Mouse (Mus musculus): ENCODE measurements at regions not wholly inside any gene's neighbourhood (a gene's known extent, or its start where the extent isn't known, plus 50 kb on each side); places are given as distances from the start of the nearest gene placed in this dataset.
A peak's percentile ranks its signal among the peaks of the same experiment; 100 is the strongest.

DNA sequence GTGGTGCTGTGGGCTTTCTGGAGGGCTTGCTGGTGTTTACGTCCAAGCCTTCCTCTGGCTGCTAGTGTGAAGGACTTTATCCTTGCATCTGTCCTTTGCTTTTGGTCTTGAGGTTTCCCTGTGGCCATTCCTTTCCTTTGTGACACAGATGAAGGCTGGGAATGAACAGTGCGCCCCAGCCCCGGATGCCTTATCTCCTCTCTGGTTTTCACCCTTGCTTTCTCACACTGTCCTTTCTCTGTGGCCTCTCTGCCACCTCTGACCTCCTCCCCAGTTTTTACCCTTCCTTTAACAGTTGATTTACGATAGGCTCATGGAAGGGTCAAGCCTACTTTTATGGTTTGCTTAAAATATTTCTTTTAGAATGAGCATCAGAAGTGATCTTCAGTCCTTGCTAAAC lies 53.2 kb downstream of the Gas1 start:
- DNase-seq = no peak

DNA sequence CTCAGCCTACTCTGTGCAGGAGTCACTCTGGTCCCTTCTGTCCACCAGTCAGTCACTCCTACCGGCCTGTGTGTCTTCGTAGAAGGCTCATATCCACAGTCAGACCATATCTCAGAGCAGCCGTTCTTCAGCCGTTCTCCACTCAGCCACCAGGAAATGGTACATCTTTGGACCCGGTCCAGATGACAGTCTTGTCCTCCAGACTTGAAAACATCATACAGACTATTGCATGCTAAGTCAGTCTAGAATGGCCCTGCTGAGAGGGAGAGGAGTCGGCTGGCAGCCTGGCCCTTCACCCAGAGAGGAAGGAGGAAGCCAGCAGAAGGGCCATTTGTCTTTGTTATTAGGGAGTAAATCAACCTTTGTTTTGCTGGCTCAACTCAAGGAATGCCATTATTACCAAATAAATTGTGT lies 54.0 kb downstream of the Gas1 start:
- peak; percentile 36 for DNase-seq

DNA sequence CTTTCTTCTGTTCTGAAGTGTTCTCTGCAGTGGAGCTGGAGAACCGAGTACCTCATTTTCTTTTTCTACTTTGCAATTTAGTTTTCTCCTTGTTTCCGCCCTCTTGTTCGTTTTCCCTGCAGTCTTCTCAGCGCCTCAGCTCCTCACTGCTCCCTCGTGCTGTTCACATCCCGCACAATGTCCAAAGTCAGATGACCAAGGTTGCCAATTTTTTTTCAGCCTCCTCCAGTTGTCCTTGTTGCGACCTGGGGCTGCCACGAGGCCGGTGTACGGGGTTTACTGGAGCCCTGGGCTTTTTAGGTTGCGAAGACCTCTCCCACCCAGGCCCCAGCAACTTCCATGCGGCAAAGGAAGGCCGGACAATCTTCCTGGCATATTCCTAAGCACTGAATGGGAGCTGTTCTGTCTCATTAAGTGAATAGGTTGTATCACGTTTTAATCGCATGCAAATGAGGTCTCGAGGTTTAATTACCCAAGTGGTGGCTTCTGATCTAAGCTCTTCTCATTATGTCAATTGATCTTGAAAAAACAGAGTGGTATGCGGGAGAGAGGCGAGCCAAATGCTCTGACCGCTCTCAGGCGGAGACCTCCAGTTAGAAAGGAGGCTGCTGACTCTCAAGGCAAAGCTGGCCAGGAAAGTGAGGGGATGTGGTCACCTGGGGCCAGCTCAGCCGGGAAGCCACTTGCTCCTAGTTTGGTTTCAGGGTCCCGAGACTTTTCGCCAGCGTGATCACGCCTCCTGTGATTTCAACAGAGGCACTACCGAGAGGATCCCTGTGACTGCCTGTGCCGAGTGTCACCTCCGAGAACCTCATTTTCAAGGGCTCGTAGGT lies 54.6 kb downstream of the Gas1 start:
- no peak for DNase-seq

DNA sequence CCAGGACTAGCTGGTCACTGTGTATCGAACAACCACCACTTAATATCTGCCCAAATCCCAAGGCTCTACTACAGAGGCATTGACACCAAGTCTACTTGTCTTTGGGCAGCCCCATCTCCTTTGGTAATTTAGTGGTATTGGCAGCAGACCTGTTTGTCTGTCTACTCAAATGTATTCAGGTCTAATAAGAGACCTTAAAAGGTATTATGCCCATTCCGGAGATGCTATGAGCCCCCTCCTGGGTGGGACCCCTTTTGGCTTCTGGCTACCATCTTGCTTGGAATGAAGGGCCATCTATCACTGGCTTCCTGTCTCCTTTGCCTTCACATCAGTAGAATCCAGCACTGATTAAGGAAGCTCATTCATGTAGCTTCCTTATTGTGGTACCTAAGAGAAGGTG lies 65.7 kb downstream of the Gas1 start:
- no peak for DNase-seq

DNA sequence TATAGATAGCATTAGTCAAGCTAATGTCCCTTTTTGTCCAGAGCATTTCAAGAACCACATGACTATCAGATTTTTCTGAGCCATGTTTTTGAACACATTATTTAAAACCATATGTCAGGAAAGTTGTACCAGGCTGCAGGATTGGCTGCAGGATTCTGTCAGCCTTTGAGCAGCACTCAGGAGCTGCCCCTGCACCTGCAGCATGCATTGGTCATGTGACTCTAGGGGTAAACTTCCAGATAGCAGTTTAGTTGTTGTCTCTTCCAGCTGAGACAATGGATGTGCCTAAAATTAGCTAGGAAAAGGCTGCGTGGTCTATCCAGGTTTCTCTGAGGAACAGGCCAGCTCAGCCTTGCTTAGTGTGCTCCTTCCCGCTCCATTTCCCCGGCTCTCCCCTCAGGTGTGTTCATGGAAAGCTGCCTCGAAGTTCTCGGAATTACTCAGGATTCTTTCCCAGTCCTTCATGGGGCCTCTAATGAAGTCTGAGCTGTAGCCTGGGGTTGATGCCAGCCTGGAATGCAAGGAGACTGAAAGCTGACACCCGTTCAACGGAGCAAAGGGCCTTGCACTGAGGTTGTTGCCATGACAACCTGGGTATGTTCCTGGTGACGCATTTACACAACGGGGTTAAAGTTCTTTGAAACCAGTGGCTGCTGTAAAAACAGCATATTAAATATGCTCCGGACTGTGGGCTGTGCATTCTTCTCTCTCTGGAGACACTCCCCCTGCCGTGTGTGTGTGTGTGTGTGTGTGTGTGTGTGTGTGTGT lies 66.9 kb downstream of the Gas1 start:
- peak; percentile 91 for DNase-seq

DNA sequence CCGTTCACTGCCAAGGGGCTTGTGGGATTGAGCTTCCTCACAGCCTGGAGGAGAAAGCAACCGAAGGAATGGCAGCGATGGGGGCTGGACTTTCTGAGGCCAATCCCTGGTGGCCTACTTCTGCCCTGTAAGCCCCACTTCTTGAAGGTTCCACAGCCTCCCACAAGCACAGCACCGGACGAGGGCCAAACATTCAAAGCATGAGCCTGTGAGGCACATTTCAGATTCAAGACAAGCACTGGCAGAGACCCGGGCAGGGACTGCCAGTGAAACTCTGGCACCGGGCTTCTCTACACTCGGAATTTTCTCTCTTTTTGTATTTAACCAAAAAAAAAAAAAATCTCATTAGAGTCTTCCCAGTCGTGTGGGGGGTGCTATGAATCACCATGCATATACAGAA lies 71.9 kb downstream of the Gas1 start:
- no peak for DNase-seq

DNA sequence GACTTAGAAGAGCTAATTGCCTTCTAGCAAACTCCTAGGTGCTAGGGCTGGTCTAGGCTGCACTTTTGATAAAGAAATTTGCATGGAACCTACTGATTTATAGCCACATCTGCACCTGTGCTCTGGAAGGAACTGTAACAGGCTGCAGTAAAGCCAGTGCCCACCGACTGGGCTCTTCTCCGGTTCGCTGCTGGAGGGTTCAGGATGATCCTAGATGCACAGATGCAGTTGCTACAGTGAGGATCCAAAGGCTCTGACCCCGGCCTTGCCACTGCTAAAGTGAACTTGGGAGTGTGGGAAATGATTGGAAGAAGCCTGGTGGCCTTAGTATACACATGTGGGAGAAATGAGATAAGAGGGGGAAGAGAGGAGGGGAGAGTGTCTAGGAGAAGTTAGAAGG lies 75.5 kb downstream of the Gas1 start:
- no peak for DNase-seq

DNA sequence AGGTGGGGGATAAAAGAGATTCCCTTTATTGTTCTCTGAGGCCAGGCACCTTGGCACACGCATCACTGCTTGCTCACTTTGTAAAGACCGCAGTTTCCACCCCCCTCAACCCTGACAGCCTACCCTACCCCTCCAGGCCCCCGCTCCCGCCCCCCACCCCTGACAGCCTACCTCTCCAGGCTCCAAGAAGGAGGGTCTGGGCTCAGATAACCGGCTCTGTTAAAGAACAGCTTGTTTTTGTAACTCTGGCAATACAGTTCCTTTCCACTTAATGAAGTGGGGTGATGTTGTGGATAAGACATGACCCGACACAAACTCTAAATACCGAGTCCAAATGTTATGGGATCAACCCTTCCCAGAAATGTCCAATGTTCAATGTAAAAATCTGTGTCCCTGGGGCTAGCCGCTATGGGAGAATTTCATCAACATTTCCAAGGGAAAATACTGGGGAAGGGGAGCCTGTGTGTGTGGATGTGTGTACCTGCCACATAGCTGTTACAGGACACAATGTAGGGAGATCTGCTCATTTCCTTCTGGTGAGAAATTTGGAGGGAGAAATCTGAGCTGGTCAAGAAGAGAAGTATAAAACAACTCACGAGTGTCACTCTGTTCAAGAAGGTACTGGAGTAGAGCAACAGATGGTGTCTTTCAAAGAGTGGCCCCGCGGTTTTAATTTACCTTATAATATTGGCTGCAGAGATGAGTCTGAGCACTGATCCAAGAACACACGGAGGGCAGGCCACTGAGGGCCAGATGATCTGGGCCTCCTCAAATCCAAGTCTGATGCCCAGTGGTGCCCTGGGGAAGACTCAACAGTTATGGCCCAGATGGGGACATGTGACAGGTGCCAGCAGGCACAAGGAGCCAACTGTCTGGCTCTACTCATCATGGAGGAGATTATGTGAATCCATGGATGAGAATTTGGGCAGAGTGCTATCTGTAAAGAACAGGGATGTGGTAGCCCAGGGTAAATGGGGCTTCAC lies 76.7 kb downstream of the Gas1 start:
- DNase-seq = no peak

DNA sequence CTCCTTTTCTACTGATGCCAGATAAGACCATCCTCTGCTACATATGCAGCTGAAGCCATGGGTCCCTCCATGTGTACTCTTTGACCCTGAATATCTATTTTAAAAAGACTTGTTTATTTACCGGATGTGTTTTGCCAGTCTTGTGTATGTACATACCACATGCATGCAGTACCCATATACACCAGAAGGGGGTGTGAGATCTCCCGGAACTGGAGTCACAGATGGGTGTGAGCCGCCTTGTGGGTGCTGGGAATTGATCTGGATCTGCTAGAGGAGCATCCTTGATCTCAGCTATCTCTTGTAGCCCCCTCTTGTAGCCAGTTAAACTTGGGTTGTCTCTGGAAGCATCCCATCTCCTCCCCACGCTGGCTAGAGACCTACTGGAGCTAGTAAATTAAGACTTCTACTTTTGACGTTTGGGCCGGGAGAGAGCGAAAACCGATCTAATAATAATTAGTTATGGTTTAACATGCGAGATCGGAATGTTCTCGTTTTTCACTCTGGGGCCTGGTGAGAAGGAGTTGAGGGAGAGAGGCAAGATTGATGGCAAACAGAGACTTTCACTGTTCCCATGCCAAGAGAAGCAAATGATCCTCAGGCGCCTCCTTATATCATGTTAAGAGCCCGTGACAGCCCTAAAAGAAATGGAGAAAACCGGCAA lies 77.6 kb downstream of the Gas1 start:
- DNase-seq = no peak

DNA sequence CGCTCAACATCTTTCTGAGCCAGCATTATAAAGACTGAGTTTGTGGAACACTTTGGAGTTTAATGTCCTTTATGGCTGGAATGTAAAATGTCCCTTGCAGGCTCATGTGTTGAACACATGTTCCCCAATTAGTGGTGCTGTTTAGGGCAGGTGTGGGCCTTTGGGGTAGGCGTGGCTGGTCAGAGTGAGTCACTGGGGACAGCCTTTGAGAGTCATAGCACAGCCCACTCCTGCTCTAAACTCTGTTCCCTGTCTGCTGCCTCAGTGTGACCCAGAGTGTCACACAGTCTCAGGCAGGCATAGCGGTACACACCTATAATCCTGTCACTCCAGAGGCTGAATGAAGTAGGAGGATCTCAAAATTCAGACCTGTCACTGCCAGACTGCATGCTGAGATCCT lies 78.8 kb downstream of the Gas1 start:
- no peak for DNase-seq

DNA sequence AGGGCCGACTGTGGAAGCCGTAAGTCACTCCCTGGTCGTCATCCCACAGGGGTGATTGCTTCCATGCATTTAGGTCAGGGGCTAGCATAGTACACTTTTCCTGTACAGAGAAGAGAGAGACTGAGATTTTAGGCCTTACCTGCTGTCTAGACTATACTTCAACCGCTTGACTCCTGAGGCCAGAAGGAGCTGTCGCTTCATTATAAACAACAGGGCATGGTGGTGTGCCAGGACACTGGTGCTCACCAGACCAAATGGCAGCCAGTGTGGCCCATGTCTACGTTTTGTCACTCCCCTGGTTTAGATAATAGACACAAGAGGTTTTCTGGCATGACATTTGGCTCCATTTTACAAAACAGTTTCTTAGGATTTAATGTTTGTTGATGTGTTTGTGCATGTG lies 79.4 kb downstream of the Gas1 start:
- no peak for DNase-seq

DNA sequence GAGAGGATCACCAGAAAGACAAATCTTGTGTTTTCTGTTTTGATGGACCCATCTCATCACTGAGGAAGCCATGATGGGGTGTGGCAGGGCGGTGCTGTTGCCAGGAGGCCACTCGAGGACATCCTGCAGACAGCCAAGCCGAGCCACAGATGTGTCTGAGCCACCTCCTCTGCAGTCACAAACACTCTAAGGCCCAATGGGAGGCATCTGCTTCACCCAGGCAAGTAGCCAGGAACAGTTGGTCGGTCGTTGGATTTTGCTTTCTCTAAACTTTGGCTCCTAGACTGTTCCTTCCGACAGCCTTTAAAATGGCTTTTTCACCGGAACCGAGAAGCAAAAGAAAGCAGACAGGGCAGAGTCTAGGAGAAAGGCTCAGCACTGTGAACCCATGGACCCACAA lies 90.5 kb downstream of the Gas1 start:
- DNase-seq = no peak

DNA sequence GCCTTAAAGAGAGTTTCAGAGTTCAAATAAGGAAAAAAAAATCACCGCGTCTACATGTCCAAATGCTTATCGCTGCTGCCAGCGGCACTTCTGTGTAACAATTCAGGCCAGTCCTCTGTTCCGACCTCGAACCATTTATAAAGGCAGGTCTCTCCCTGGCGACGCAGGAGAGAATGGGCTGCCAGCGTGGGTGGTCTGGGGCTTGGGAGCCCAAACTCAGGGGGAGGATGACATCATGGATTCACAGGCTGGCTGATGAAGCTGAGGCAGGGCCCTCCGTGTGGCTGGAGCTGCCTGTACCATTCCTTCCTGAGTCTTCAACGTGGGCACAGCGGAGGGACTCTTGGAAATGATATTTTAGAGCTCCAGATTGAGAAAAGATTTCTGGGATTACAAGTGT lies 92.2 kb downstream of the Gas1 start:
- DNase-seq = peak; percentile 22

DNA sequence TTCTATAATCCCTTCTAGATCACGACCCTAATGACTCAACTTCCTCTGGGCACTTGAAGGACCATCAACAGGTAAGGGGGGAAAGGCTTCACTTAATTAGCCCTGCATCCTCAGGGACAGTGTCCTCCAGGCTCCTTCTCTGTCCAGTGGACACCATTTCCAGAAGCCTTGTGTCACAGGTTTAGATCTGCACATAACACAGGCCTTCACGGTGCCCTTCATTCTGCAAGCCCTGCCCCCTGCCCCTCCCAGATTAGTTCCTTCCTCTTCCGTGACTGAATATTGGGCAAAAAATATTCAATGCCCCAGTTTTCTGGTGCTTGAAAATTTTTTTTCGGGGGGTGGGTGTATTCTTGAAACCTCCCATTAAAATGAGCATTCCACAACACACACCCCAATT lies 92.9 kb downstream of the Gas1 start:
- no peak for DNase-seq

DNA sequence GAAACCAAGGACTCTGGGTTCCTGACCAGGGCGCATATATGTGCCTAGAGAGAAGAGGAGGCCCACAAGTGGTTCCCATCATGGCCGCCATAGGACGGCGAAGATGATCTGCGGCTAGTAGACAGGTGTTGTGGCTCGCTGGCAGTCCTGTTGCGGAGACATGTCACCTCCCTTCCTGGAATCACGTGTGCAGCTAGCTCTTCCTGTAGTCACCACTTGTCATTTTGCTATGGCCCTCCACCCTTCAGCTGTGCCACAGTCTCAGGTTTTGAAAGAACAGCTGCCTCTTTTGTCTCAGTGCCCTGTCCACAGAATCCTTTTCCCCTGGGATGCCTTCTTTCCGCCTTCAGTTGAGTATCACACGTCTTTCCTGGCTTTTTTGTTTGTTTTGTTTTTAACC lies 97.1 kb downstream of the Gas1 start:
- DNase-seq = no peak

DNA sequence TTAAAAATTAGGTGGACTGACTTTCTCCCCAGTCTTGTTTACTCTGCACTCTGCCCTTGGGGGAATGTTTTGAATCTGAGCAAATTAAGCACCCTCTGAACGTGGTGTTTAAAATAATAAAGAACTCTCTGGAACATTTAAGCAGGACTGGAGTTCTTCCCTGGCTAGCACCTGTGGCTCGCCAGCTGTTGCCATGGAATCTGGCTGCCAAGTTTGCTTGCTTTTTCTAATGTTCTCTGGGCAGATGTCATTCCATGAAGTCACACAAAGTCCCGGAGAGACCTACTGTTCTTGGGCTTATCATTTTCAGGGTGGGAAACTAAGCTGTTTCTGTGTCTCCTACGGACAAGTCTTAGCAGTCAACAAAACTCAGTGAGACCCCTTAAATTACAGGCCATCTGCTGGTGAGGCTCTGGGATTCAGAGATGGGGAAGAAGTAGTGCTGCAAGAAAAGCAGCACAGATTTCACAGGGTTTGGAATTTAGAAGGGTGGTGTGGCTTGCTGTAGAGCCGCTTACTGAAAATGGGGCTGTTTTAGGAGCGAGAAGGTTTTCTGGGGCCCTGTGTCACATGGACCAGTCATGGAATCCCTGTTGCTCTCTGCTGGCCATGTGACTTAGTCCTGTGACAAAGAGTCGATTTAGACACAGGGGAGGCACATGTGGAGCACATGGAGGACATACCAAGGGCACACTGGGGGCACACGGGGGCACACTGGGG lies 98.7 kb downstream of the Gas1 start:
- no peak for DNase-seq

DNA sequence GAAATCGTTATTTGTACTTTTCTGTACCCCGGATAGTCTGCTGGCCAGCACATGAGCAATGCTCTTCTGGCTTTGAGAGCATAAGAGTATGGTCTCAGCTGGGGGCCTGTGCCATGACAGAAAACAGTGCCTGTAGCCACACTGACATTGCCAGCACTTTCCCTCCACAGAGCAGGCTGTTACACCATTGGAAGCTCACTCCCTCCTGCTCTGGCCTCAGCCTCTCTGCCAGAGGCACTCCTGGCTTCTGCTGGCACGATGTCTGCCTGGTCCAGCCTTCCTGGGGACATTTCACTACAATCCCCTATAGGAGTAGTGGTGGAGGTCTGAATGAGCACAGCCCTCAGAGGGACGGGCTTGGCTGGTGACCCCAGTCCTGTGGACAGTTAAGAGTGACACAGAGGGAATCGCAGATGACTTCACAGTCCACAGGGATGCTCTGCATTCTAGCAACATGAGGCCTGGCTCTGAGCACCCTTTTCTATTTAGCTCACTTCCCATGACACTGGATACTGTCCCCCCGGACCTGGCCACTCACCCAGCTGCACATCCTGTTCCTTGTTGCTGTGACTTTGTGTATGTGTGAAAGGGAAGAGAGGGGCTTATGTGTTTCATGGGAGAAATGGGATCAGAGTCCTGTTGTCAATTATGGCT lies 100.9 kb downstream of the Gas1 start:
- no peak for DNase-seq

DNA sequence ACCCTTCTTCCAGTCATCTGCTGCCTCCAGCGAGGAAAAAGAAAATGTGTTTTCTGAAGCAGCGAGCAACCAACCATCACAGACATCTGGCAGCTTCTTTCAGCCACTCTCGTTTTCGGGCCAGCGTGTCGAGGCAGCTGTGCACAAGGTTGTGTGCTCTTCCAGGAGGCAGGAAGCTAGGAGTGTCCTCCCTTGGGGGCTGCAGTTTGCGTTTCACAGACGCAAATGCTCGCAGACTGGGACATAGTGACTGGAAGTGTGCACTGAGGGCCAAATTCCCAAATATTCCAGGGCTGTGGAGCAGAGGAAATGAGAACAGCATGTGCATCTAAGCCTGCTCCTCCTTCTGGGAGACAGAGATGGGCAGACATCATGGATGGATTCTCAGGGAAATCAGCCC lies 105.6 kb downstream of the Gas1 start:
- no peak for DNase-seq

DNA sequence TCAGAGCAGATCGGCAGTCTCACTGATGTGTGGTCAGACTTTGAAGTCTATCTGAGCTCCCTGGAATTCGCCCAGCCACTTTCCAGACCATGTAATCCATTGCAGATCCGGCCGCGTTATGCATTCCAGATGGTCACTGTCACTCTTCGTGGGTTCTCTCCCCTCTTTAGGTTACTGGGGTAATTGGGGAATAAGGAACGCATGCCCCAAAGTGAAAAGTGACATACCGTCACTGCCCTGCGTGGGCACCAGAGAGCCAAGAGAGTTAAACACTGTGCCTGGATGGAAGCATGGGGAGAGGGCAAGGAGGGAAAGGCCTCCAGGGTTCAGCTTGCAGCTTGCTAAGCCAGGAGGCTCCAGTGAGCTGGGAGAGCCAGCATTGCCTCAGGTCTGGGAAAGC lies 108.0 kb downstream of the Gas1 start:
- DNase-seq = peak; percentile 38

DNA sequence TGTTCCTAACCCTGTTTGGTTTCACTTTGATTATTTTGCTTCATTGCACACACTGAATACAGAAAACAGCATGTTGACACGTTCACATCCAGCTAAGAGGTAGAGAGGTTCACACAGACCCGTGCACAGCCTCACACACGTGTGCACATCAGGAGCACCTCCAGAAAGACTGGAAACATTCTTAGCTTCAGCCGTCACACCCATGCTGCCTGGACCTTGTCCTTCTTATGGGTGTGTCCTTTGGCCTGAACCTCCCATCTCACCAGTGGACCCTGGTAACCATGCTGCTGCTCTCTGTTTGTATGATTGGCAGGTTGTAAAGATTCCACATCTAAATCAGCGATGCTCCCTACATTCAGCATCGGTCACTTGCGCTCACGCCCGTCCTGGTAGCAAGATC lies 109.8 kb downstream of the Gas1 start:
- DNase-seq = no peak

DNA sequence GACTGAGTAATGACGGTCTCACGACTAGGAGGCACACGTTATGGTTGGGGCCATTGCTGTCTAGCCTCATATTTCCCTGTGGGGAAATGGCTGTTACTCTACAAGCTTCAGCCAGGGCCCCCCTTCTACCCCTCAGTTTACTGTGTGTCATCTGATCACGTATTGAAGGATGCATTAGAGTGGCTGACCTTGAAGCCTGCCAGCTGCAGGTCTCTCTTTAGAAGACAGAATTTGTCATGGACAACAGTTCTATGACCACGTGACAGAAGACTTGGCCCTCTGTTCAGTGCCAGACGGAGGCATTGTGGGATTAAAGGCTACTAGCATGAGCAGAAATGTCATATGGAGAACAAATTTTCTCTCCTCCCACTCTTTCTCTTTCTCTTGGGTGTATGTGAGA lies 115.6 kb downstream of the Gas1 start:
- DNase-seq = peak; percentile 51

All from adrenal gland, adult 2 months (tissue).